Mouse (Mus musculus): Measurements from ENCODE around the gene Kcmf1. TPM values are rescaled to one million over a fixed set of nuclear protein-coding genes. Genes with fewer than 3 reads are reported as not detected.
"Not testable (repeated sequence)": the region's sequence is repeated elsewhere in the genome, so short reads cannot be mapped to it uniquely, and the experiment has no call there.

Kcmf1 gene
- polyA plus RNA-seq, 1 experiment from 2014 or later, result 25.0 TPM

- Histone ChIP-seq H3K27ac (ENCODE audit: low read length) (no peak overlapping the region), H3K9ac (ENCODE audit: low read length) (no peak overlapping the region), H3K36me3 (ENCODE audit: control insufficient read depth, insufficient read depth, low read length) (no peaks in the 10 kb centered on the region), H3K4me1 (ENCODE audit: control insufficient read depth, insufficient read depth, low read length) (peaks cover 25% of the 10 kb centered on the region), H3K27me3 (ENCODE audit: control insufficient read depth, insufficient read depth, low read length) (no peaks in the 10 kb centered on the region), H3K4me2 (ENCODE audit: low read depth, low read length) (no peak overlapping the region), H3K4me3 (replicated peaks; ENCODE audit: low read length) (no peak overlapping the region), H3K9me3 (replicated peaks; ENCODE audit: control insufficient read depth, low read length) (no peaks in the 10 kb centered on the region)
- ATAC-seq (ENCODE audit: insufficient read depth, low FRiP score), result no peak
- 88% methylated on average over 1 of the region's 1 CpGs for WGBS
Observed at GRCm38 (mm10) chr6:72867746-72868145, 32.0 kb downstream of the Kcmf1 start.

- Histone ChIP-seq H3K27me3 (ENCODE audit: control insufficient read depth, insufficient read depth, low read length) (no peaks in the 10 kb centered on the region), H3K9me3 (replicated peaks; ENCODE audit: control insufficient read depth, low read length) (no peaks in the 10 kb centered on the region), H3K4me2 (ENCODE audit: low read depth, low read length) (no peak overlapping the region), H3K4me1 (ENCODE audit: control insufficient read depth, insufficient read depth, low read length) (peaks cover 25% of the 10 kb centered on the region), H3K4me3 (replicated peaks; ENCODE audit: low read length) (no peak overlapping the region), H3K27ac (ENCODE audit: low read length) (no peak overlapping the region), H3K36me3 (ENCODE audit: control insufficient read depth, insufficient read depth, low read length) (no peaks in the 10 kb centered on the region; the same call in 1 of the 2 replicates), H3K9ac (ENCODE audit: low read length) (no peak overlapping the region)
- WGBS, result 63% methylated on average over 2 of the region's 2 CpGs
- ATAC-seq (ENCODE audit: insufficient read depth, low FRiP score), result no peak
Observed at GRCm38 (mm10) chr6:72866232-72866631, 33.5 kb downstream of the Kcmf1 start.

GRCm38 (mm10) chr6:72862686-72863085 lies 37.1 kb downstream of the Kcmf1 start:
- not testable (repeated sequence) for H3K27ac ChIP-seq (ENCODE audit: low read length); H3K4me1 ChIP-seq (ENCODE audit: control insufficient read depth, insufficient read depth, low read length); H3K9ac ChIP-seq (ENCODE audit: low read length); H3K4me2 ChIP-seq (ENCODE audit: low read depth, low read length); H3K9me3 ChIP-seq (replicated peaks; ENCODE audit: control insufficient read depth, low read length); H3K27me3 ChIP-seq (ENCODE audit: control insufficient read depth, insufficient read depth, low read length); ATAC-seq (ENCODE audit: insufficient read depth, low FRiP score); H3K36me3 ChIP-seq (ENCODE audit: control insufficient read depth, insufficient read depth, low read length); H3K4me3 ChIP-seq (replicated peaks; ENCODE audit: low read length)
- WGBS, result 86% methylated on average over 5 of the region's 5 CpGs

GRCm38 (mm10) chr6:72854256-72854655 lies 45.5 kb downstream of the Kcmf1 start:
- Histone ChIP-seq H3K27me3 (ENCODE audit: control insufficient read depth, insufficient read depth, low read length) (no peaks in the 10 kb centered on the region), H3K36me3 (ENCODE audit: control insufficient read depth, insufficient read depth, low read length) (peaks cover 31% of the 10 kb centered on the region), H3K4me2 (ENCODE audit: low read depth, low read length) (no peak overlapping the region), H3K9me3 (replicated peaks; ENCODE audit: control insufficient read depth, low read length) (no peaks in the 10 kb centered on the region), H3K9ac (ENCODE audit: low read length) (no peak overlapping the region), H3K27ac (ENCODE audit: low read length) (no peak overlapping the region), H3K4me1 (ENCODE audit: control insufficient read depth, insufficient read depth, low read length) (no peaks in the 10 kb centered on the region), H3K4me3 (replicated peaks; ENCODE audit: low read length) (no peak overlapping the region)
- WGBS, result 71% methylated on average over 5 of the region's 5 CpGs
- no peak for ATAC-seq (ENCODE audit: insufficient read depth, low FRiP score)

- H3K9me3 ChIP-seq (replicated peaks; ENCODE audit: control insufficient read depth, low read length), result no peaks in the 10 kb centered on the region
- no peak for ATAC-seq (ENCODE audit: insufficient read depth, low FRiP score)
- H3K9ac ChIP-seq (ENCODE audit: low read length), result no peak overlapping the region
- no peaks in the 10 kb centered on the region for H3K27me3 ChIP-seq (ENCODE audit: control insufficient read depth, insufficient read depth, low read length)
- peaks cover 28% of the 10 kb centered on the region for H3K36me3 ChIP-seq (ENCODE audit: control insufficient read depth, insufficient read depth, low read length)
- no peak overlapping the region for H3K27ac ChIP-seq (ENCODE audit: low read length)
- H3K4me1 ChIP-seq (ENCODE audit: control insufficient read depth, insufficient read depth, low read length), result no peaks in the 10 kb centered on the region
- no peak overlapping the region for H3K4me3 ChIP-seq (replicated peaks; ENCODE audit: low read length)
- WGBS, result 75% methylated on average over 4 of the region's 4 CpGs
- no peak overlapping the region for H3K4me2 ChIP-seq (ENCODE audit: low read depth, low read length)
Observed at GRCm38 (mm10) chr6:72852180-72852579, 47.6 kb downstream of the Kcmf1 start.

GRCm38 (mm10) chr6:72851633-72852032 lies 48.1 kb downstream of the Kcmf1 start:
- H3K9ac ChIP-seq (ENCODE audit: low read length), result no peak overlapping the region

GRCm38 (mm10) chr6:72841986-72842502 lies 57.7 kb downstream of the Kcmf1 start:
- H3K27ac ChIP-seq (ENCODE audit: low read length), result no peak overlapping the region
- H3K4me3 ChIP-seq (replicated peaks; ENCODE audit: low read length), result no peak overlapping the region
- H3K4me2 ChIP-seq (ENCODE audit: low read depth, low read length), result no peak overlapping the region
- H3K27me3 ChIP-seq (ENCODE audit: control insufficient read depth, insufficient read depth, low read length), result no peaks in the 10 kb centered on the region
- no peak for ATAC-seq (ENCODE audit: insufficient read depth, low FRiP score)
- no peaks in the 10 kb centered on the region for H3K4me1 ChIP-seq (ENCODE audit: control insufficient read depth, insufficient read depth, low read length)
- H3K9ac ChIP-seq (ENCODE audit: low read length), result no peak overlapping the region
- H3K9me3 ChIP-seq (replicated peaks; ENCODE audit: control insufficient read depth, low read length), result no peaks in the 10 kb centered on the region
- peaks cover 21% of the 10 kb centered on the region for H3K36me3 ChIP-seq (ENCODE audit: control insufficient read depth, insufficient read depth, low read length)
- 83% methylated on average over 7 of the region's 7 CpGs for WGBS

More at GRCm38 (mm10) chr6:72851633-72852032, 48.1 kb downstream of the Kcmf1 start:
- H3K4me2 ChIP-seq (ENCODE audit: low read depth, low read length), result no peak overlapping the region
- H3K36me3 ChIP-seq (ENCODE audit: control insufficient read depth, insufficient read depth, low read length), result peaks cover 28% of the 10 kb centered on the region
- no peaks in the 10 kb centered on the region for H3K9me3 ChIP-seq (replicated peaks; ENCODE audit: control insufficient read depth, low read length)
- H3K4me1 ChIP-seq (ENCODE audit: control insufficient read depth, insufficient read depth, low read length), result no peaks in the 10 kb centered on the region
- ATAC-seq (ENCODE audit: insufficient read depth, low FRiP score), result 0 out of 2 replicates have a peak, but pooled peaks have one; percentile 17
- no peaks in the 10 kb centered on the region for H3K27me3 ChIP-seq (ENCODE audit: control insufficient read depth, insufficient read depth, low read length)
- no peak overlapping the region for H3K27ac ChIP-seq (ENCODE audit: low read length)
- WGBS, result 74% methylated on average over 5 of the region's 5 CpGs
- H3K4me3 ChIP-seq (replicated peaks; ENCODE audit: low read length), result no peak overlapping the region

GRCm38 (mm10) chr6:72840867-72841780 lies 58.7 kb downstream of the Kcmf1 start:
- H3K9ac ChIP-seq (ENCODE audit: low read length), result no peak overlapping the region
- ATAC-seq (ENCODE audit: insufficient read depth, low FRiP score), result no peak
- H3K4me3 ChIP-seq (replicated peaks; ENCODE audit: low read length), result no peak overlapping the region
- 84% methylated on average over 13 of the region's 13 CpGs for WGBS
- peaks cover 14% of the 10 kb centered on the region for H3K36me3 ChIP-seq (ENCODE audit: control insufficient read depth, insufficient read depth, low read length)
- H3K4me2 ChIP-seq (ENCODE audit: low read depth, low read length), result no peak overlapping the region
- H3K4me1 ChIP-seq (ENCODE audit: control insufficient read depth, insufficient read depth, low read length), result no peaks in the 10 kb centered on the region
- no peaks in the 10 kb centered on the region for H3K27me3 ChIP-seq (ENCODE audit: control insufficient read depth, insufficient read depth, low read length)
- H3K27ac ChIP-seq (ENCODE audit: low read length), result no peak overlapping the region
- H3K9me3 ChIP-seq (replicated peaks; ENCODE audit: control insufficient read depth, low read length), result no peaks in the 10 kb centered on the region

- Histone ChIP-seq H3K9me3 (replicated peaks; ENCODE audit: control insufficient read depth, low read length) (no peaks in the 10 kb centered on the region), H3K4me1 (ENCODE audit: control insufficient read depth, insufficient read depth, low read length) (no peaks in the 10 kb centered on the region), H3K36me3 (ENCODE audit: control insufficient read depth, insufficient read depth, low read length) (peaks cover 8% of the 10 kb centered on the region), H3K27ac (ENCODE audit: low read length) (no peak overlapping the region), H3K4me2 (ENCODE audit: low read depth, low read length) (no peak overlapping the region), H3K4me3 (replicated peaks; ENCODE audit: low read length) (no peak overlapping the region), H3K27me3 (ENCODE audit: control insufficient read depth, insufficient read depth, low read length) (no peaks in the 10 kb centered on the region), H3K9ac (ENCODE audit: low read length) (no peak overlapping the region)
- 85% methylated on average over 4 of the region's 4 CpGs for WGBS
- no peak for ATAC-seq (ENCODE audit: insufficient read depth, low FRiP score)
Observed at GRCm38 (mm10) chr6:72837756-72838155, 62.0 kb downstream of the Kcmf1 start.
